In genomic region chr12:51828716-51829289, GRCm38 (mm10) we compare ENCODE assay signal across 8 mouse cellular contexts. TPM values are rescaled to one million over a fixed set of nuclear protein-coding genes. Genes with fewer than 3 reads are reported as not detected.
A peak's percentile ranks its signal among the peaks of the same experiment; 100 is the strongest.
DNase-seq lines count a peak whose midpoint lies in the region; ATAC-seq and TF ChIP-seq lines count a peak whose summit lies in the region.

No protein-coding gene starts in this region.

- H3K9ac ChIP-seq in liver, embryonic 16.5 days (ENCODE audit: low read depth, low read length): peak overlapping the region; percentile 100
- H3K9ac ChIP-seq in neural tube, embryonic 14.5 days (replicated peaks; ENCODE audit: low read depth, low read length): peak overlapping the region; percentile 99

- H3K9me3 ChIP-seq in liver, embryonic 16.5 days (replicated peaks; ENCODE audit: control insufficient read depth, low read length): no peaks in the 10 kb centered on the region
- H3K9me3 ChIP-seq in neural tube, embryonic 14.5 days (ENCODE audit: control insufficient read depth, low read length): no peaks in the 10 kb centered on the region

- peaks cover 19% of the 10 kb centered on the region for H3K36me3 ChIP-seq in liver, embryonic 16.5 days (ENCODE audit: control insufficient read depth, insufficient read depth)
- H3K36me3 ChIP-seq in neural tube, embryonic 14.5 days (ENCODE audit: control insufficient read depth, insufficient read depth, low read length): no peaks in the 10 kb centered on the region

- peak overlapping the region; percentile 92 for H3K4me3 ChIP-seq in gastrocnemius, adult 2 months
- peak overlapping the region; percentile 95 for H3K4me3 ChIP-seq in liver, embryonic 16.5 days (ENCODE audit: low read depth, low read length)
- H3K4me3 ChIP-seq in neural tube, embryonic 14.5 days (ENCODE audit: low read depth, low read length): peak overlapping the region; percentile 95

- intact Hi-C loops in gastrocnemius, adult 2 months (cut with DNase I): loop anchor here (1.0 to 10.0 kb wide), 3 partner anchors 37 to 136 kb away; no protein-coding TSS in a partner anchor

- ATAC-seq in erythroblast, adult 5-6 weeks (replicated peaks; ENCODE audit: low FRiP score, poor library complexity, severe bottlenecking): peak; percentile 43
- ATAC-seq in inflammation-experienced regulatory T-cells, adult 6 months: peak; percentile 68
- ATAC-seq in liver, embryonic 16.5 days (ENCODE audit: low read depth): peak; percentile 62
- peak; percentile 19 for ATAC-seq in neural tube, embryonic 14.5 days (ENCODE audit: low read depth)

- DNase-seq in gastrocnemius, adult 2 months: peak; percentile 71
- DNase-seq in gastrocnemius, adult 8-10 months (ENCODE audit: low spot score in 2 of 2): no peak
- peak; percentile 15 for DNase-seq in ES-CJ7 (ENCODE audit: low read depth, low spot score)
- DNase-seq in thymus, postnatal 36 days: peak; percentile 81 to 82

- 0% methylated on average over 66 of the region's 66 CpGs for WGBS in liver, embryonic 16.5 days (ENCODE audit: insufficient replicate concordance)
- under 1% methylated on average over 63 of the region's 66 CpGs for WGBS in neural tube, embryonic 14.5 days

- peaks cover 25% of the 10 kb centered on the region for H3K4me1 ChIP-seq in liver, embryonic 16.5 days (ENCODE audit: control insufficient read depth, low read depth, low read length)
- peaks cover 14% of the 10 kb centered on the region for H3K4me1 ChIP-seq in neural tube, embryonic 14.5 days (ENCODE audit: control insufficient read depth, insufficient read depth, low read length)

- peak overlapping the region; percentile 65 for H3K4me2 ChIP-seq in liver, embryonic 16.5 days (ENCODE audit: low read depth, low read length)
- peak overlapping the region; percentile 73 for H3K4me2 ChIP-seq in neural tube, embryonic 14.5 days (ENCODE audit: low read depth, low read length)

- no peaks in the 10 kb centered on the region for H3K27me3 ChIP-seq in liver, embryonic 16.5 days (ENCODE audit: control insufficient read depth, insufficient read depth, low read depth, low read length)
- no peaks in the 10 kb centered on the region; the same call in 1 of the 2 replicates for H3K27me3 ChIP-seq in neural tube, embryonic 14.5 days (ENCODE audit: control insufficient read depth, insufficient read depth, low read length)

- no peak for TF ChIP-seq CTCF in gastrocnemius, adult 2 months (IDR thresholded peaks at IDR 0.05)

- peak overlapping the region; percentile 99 for H3K27ac ChIP-seq in gastrocnemius, adult 2 months
- H3K27ac ChIP-seq in liver, embryonic 16.5 days (ENCODE audit: low read length): peak overlapping the region; percentile 100
- H3K27ac ChIP-seq in neural tube, embryonic 14.5 days (ENCODE audit: low read depth, low read length): peak overlapping the region; percentile 97

RNA-seq across cellular contexts. Expression of gene Hectd1, which starts 0.5 kb away (rescaled TPM):
- total RNA-seq in gastrocnemius, adult 2 months (2021): 100 to 1,000 TPM in 1 of 2 experiments, 10 to 100 TPM in 1; 98.6 to 100 TPM
- 10 to 100 TPM; 90.1 to 99.0 (median 95.5) TPM for total RNA-seq in gastrocnemius, adult 8-10 months (2022)
- 251 and 276 TPM in 2 replicates for total RNA-seq in erythroblast, adult 5-6 weeks (2015; ENCODE audit: low replicate concordance)
- total RNA-seq in erythroblast, adult 5-6 weeks (2017; ENCODE audit: low replicate concordance): 521 and 575 TPM in 2 replicates
- 10 to 100 TPM; 58.9 to 78.1 (median 63.5) TPM for polyA plus RNA-seq in inflammation-experienced regulatory T-cells, adult 6 months (2017; shearing (Covaris generic))
- polyA plus RNA-seq in liver, embryonic 16.5 days (2015; fragmentation: Nextera tagmentation; extraction: Ambion mirVana): 23.6 and 24.6 TPM in 2 replicates
- 48.9 and 50.5 TPM in 2 replicates for polyA plus RNA-seq in neural tube, embryonic 14.5 days (2014; fragmentation: Nextera tagmentation; extraction: Ambion mirVana)

Comparison
In these comparisons a context has a peak if more than half of its experiments do, and no peak if none do; other contexts are left out.
1. DNase-seq: peak in gastrocnemius, adult 2 months (single experiment), ES-CJ7 (single experiment) and thymus, postnatal 36 days (2 of 2); none in gastrocnemius, adult 8-10 months (0 of 2).
2. Peak in every context shown above with its lines, with median percentiles within 50 percentile points of each other: H3K27ac ChIP-seq, H3K4me3 ChIP-seq and ATAC-seq.